Comparison of ENCODE assay signal across 9 mouse cellular contexts in genomic region chr6:134143649-134144097, GRCm38 (mm10).
DNase-seq lines count a peak whose midpoint lies in the region; ATAC-seq and TF ChIP-seq lines count a peak whose summit lies in the region.
"Had no signal": no experiment of that assay in that cellular context is flagged by ENCODE, and none has a peak within 500 bp of the region (broad histone marks: within the 10 kb centered on the region; RNA-seq: fewer than 3 reads in every experiment).

No protein-coding gene starts in this region.

- intact Hi-C loops in left cerebral cortex, postnatal 25 days (cut with DNase I) = no loop called here
- intact Hi-C loops in left cerebral cortex, postnatal 10 days (cut with DNase I) = loop anchor here (10.0 kb wide), 1 partner anchor 179 kb away; no protein-coding TSS in a partner anchor

- no peaks in the 10 kb centered on the region for H3K27me3 ChIP-seq in kidney, embryonic 14.5 days (ENCODE audit: control insufficient read depth, insufficient read depth, low read length)
- H3K27me3 ChIP-seq in Patski = no peaks in the 10 kb centered on the region
- H3K27me3 ChIP-seq in heart, embryonic 12.5 days (replicated peaks) = no peaks in the 10 kb centered on the region
- H3K27me3 ChIP-seq in limb, embryonic 14.5 days (ENCODE audit: control insufficient read depth, insufficient read depth, low read length) = no peaks in the 10 kb centered on the region

- H3K9me3 ChIP-seq in kidney, embryonic 14.5 days (ENCODE audit: control insufficient read depth, low read length) = no peaks in the 10 kb centered on the region
- no peaks in the 10 kb centered on the region for H3K9me3 ChIP-seq in heart, embryonic 12.5 days (replicated peaks)
- H3K9me3 ChIP-seq in limb, embryonic 14.5 days (ENCODE audit: control insufficient read depth, low read length) = no peaks in the 10 kb centered on the region

- no peak for DNase-seq in kidney, postnatal 36 days
- peak; percentile 19 for DNase-seq in Patski (ENCODE audit: low read depth, low spot score)
- peak; percentile 50 for DNase-seq in limb, embryonic 14.5 days (ENCODE audit: low spot score)
- DNase-seq in left cerebral cortex, postnatal 25 days (ENCODE audit: low spot score in 2 of 2) = no peak
- no peak for DNase-seq in left cerebral cortex, postnatal 10 days (ENCODE audit: extremely low spot score in 1 of 2, low spot score in 2 of 2)
- DNase-seq: embryo, embryonic 11 days had no signal

- H3K4me2 ChIP-seq in kidney, embryonic 14.5 days (replicated peaks; ENCODE audit: low read depth, low read length) = no peak overlapping the region
- H3K4me2 ChIP-seq in heart, embryonic 12.5 days = peak overlapping the region; percentile 21; the same call in 1 of the 2 replicates
- no peak overlapping the region for H3K4me2 ChIP-seq in limb, embryonic 14.5 days (replicated peaks; ENCODE audit: low read depth, low read length, severe bottlenecking)

- H3K4me3 ChIP-seq in kidney, embryonic 14.5 days (ENCODE audit: low read length) = no peak overlapping the region
- H3K4me3 ChIP-seq in heart, embryonic 12.5 days = no peak overlapping the region
- no peak overlapping the region for H3K4me3 ChIP-seq in limb, embryonic 14.5 days (replicated peaks; ENCODE audit: low read length)

- no peak for ATAC-seq in kidney, embryonic 14.5 days (ENCODE audit: low FRiP score, low TSS enrichment)
- no peak for ATAC-seq in Patski
- ATAC-seq in heart, embryonic 12.5 days (ENCODE audit: insufficient number of reproducible peaks, low FRiP score) = peak; percentile 52
- ATAC-seq in limb, embryonic 14.5 days (ENCODE audit: low FRiP score, low read depth) = peak; percentile 50; the same call in 1 of the 2 replicates
- ATAC-seq: inflammation-experienced regulatory T-cells, adult 6 months had no signal

- H3K36me3 ChIP-seq in kidney, embryonic 14.5 days (ENCODE audit: control insufficient read depth, insufficient read depth, low read length) = no peaks in the 10 kb centered on the region; the same call in 1 of the 2 replicates
- 0 out of 2 replicates have a peak, but pooled peaks cover 3% of the 10 kb centered on the region for H3K36me3 ChIP-seq in heart, embryonic 12.5 days
- H3K36me3 ChIP-seq in limb, embryonic 14.5 days (ENCODE audit: control insufficient read depth, insufficient read depth, low read length) = no peaks in the 10 kb centered on the region

- peak overlapping the region; percentile 8; the same call in 1 of the 2 replicates for H3K27ac ChIP-seq in kidney, embryonic 14.5 days (ENCODE audit: low read depth, low read length)
- peak overlapping the region; percentile 96 for H3K27ac ChIP-seq in heart, embryonic 12.5 days (ENCODE audit: poor library complexity, severe bottlenecking)
- H3K27ac ChIP-seq in limb, embryonic 14.5 days (replicated peaks; ENCODE audit: low read depth, low read length) = no peak overlapping the region

- no peak overlapping the region for H3K9ac ChIP-seq in kidney, embryonic 14.5 days (ENCODE audit: low read depth, low read length)
- H3K9ac ChIP-seq in heart, embryonic 12.5 days = 0 out of 2 replicates have a peak overlapping the region, but pooled peaks have one; percentile 0
- no peak overlapping the region for H3K9ac ChIP-seq in limb, embryonic 14.5 days (ENCODE audit: low read depth, low read length, severe bottlenecking)

- POLR2A ChIA-PET in Patski (lab: Charles Lee) = no interaction called here

- in situ Hi-C loops in Patski (cut with MboI; ENCODE audit: low pct_unique_long_range_greater_than_20kb) = no loop called here

- 56% methylated on average over 3 of the region's 3 CpGs for WGBS in kidney, embryonic 14.5 days
- 28% methylated on average over 3 of the region's 3 CpGs for WGBS in heart, embryonic 12.5 days
- 26% methylated on average over 3 of the region's 3 CpGs for WGBS in limb, embryonic 14.5 days

- peaks cover 23% of the 10 kb centered on the region for H3K4me1 ChIP-seq in kidney, embryonic 14.5 days (ENCODE audit: control insufficient read depth, insufficient read depth, low read length)
- peaks cover 81% of the 10 kb centered on the region for H3K4me1 ChIP-seq in heart, embryonic 12.5 days (replicated peaks)
- H3K4me1 ChIP-seq in limb, embryonic 14.5 days (ENCODE audit: control insufficient read depth, insufficient read depth, low read length) = peaks cover 35% of the 10 kb centered on the region

- no peak for TF ChIP-seq POLR2A in limb, embryonic 14.5 days (IDR thresholded peaks at IDR 0.05; ENCODE audit: borderline replicate concordance, extremely low read depth, insufficient read depth, insufficient read length)

- CTCF ChIA-PET in Patski (lab: Charles Lee) = interaction anchor here (0.7 to 1.3 kb wide), 3 partner anchors 9 to 191 kb away, joined by 3 read pairs; no protein-coding TSS in a partner anchor

- TF ChIP-seq CTCF in Patski (IDR thresholded peaks at IDR 0.05) = no peak

Comparison
In these comparisons a context has a peak if more than half of its experiments do, and no peak if none do; other contexts are left out.
1. ATAC-seq: peak in heart, embryonic 12.5 days (single experiment) and limb, embryonic 14.5 days (single experiment); none in kidney, embryonic 14.5 days (single experiment) and Patski (single experiment).
2. DNase-seq: peak in Patski (single experiment) and limb, embryonic 14.5 days (single experiment); none in kidney, postnatal 36 days (0 of 2), left cerebral cortex, postnatal 25 days (0 of 2) and left cerebral cortex, postnatal 10 days (0 of 2).